Mouse (Mus musculus): ENCODE measurements at regions not wholly inside any gene's neighbourhood (a gene's known extent, or its start where the extent isn't known, plus 50 kb on each side); places are given as distances from the start of the nearest gene placed in this dataset.

- DNase-seq (ENCODE audit: low spot score), result no peak
- intact Hi-C loops (cut with DNase I), result no loop called here
These were observed 476.2 kb downstream of the Rnf144a start for GRCm38 (mm10) chr12:25938856-25939255.

GRCm38 (mm10) chr12:25934946-25935345, 480.1 kb downstream of the Rnf144a start:
- intact Hi-C loops (cut with DNase I), result no loop called here
- DNase-seq (ENCODE audit: low spot score), result no peak

GRCm38 (mm10) chr12:25934526-25934925, 480.5 kb downstream of the Rnf144a start:
- DNase-seq (ENCODE audit: low spot score), result no peak
- intact Hi-C loops (cut with DNase I), result no loop called here

- DNase-seq (ENCODE audit: low spot score), result no peak
- intact Hi-C loops (cut with DNase I), result no loop called here
These were observed 488.7 kb downstream of the Rnf144a start for GRCm38 (mm10) chr12:25926367-25926766.

- intact Hi-C loops (cut with DNase I), result no loop called here
- no peak for DNase-seq (ENCODE audit: low spot score)
These were observed 490.5 kb downstream of the Rnf144a start for GRCm38 (mm10) chr12:25924526-25924925.

GRCm38 (mm10) chr12:25923772-25924171, 491.3 kb downstream of the Rnf144a start:
- DNase-seq (ENCODE audit: low spot score), result no peak
- intact Hi-C loops (cut with DNase I), result no loop called here

- intact Hi-C loops (cut with DNase I), result no loop called here
- DNase-seq (ENCODE audit: low spot score), result no peak
These were observed 509.4 kb downstream of the Rnf144a start for GRCm38 (mm10) chr12:25905614-25906013.

- intact Hi-C loops (cut with DNase I), result no loop called here
- DNase-seq (ENCODE audit: low spot score), result no peak
These were observed 518.5 kb downstream of the Rnf144a start for GRCm38 (mm10) chr12:25896543-25896942.

- intact Hi-C loops (cut with DNase I), result no loop called here
- DNase-seq (ENCODE audit: low spot score), result no peak
These were observed 519.4 kb downstream of the Rnf144a start for GRCm38 (mm10) chr12:25895691-25896090.

GRCm38 (mm10) chr12:25891391-25892167, 523.5 kb downstream of the Rnf144a start:
- intact Hi-C loops (cut with DNase I), result loop anchor here (5.0 kb wide), 1 partner anchor 799 kb away; no protein-coding TSS in a partner anchor
- DNase-seq (ENCODE audit: low spot score), result no peak

GRCm38 (mm10) chr12:25890722-25891121, 524.3 kb downstream of the Rnf144a start:
- DNase-seq (ENCODE audit: low spot score), result no peak
- intact Hi-C loops (cut with DNase I), result loop anchor here (5.0 kb wide), 1 partner anchor 798 kb away; no protein-coding TSS in a partner anchor

- no peak for DNase-seq (ENCODE audit: low spot score)
- intact Hi-C loops (cut with DNase I), result no loop called here
These were observed 531.3 kb downstream of the Rnf144a start for GRCm38 (mm10) chr12:25883771-25884171.

- intact Hi-C loops (cut with DNase I), result no loop called here
- no peak for DNase-seq (ENCODE audit: low spot score)
These were observed 543.2 kb downstream of the Rnf144a start for GRCm38 (mm10) chr12:25871816-25872215.

GRCm38 (mm10) chr12:25871001-25871461, 544.0 kb downstream of the Rnf144a start:
- no peak for DNase-seq (ENCODE audit: low spot score)
- intact Hi-C loops (cut with DNase I), result no loop called here

- intact Hi-C loops (cut with DNase I), result loop anchor here (5.0 to 10.0 kb wide), 2 partner anchors 427 to 775 kb away; partner anchors contain the start of gene Id2
- DNase-seq (ENCODE audit: low spot score), result no peak
These were observed 545.2 kb downstream of the Rnf144a start for GRCm38 (mm10) chr12:25869846-25870245.

GRCm38 (mm10) chr12:25865063-25865462, 550.0 kb downstream of the Rnf144a start:
- DNase-seq (ENCODE audit: low spot score), result peak; percentile 20
- intact Hi-C loops (cut with DNase I), result loop anchor here (5.0 to 10.0 kb wide), 2 partner anchors 432 to 770 kb away; partner anchors contain the start of gene Id2

GRCm38 (mm10) chr12:25864113-25864852, 550.8 kb downstream of the Rnf144a start:
- peak; percentile 2 for DNase-seq (ENCODE audit: low spot score)
- intact Hi-C loops (cut with DNase I), result loop anchor here (1.0 to 10.0 kb wide), 3 partner anchors 207 to 769 kb away; partner anchors contain the start of gene Id2

- no peak for DNase-seq (ENCODE audit: low spot score)
- intact Hi-C loops (cut with DNase I), result loop anchor here (5.0 to 10.0 kb wide), 2 partner anchors 366 to 766 kb away; partner anchors contain the start of gene Id2
These were observed 554.0 kb downstream of the Rnf144a start for GRCm38 (mm10) chr12:25861100-25861499.

- intact Hi-C loops (cut with DNase I), result no loop called here
- DNase-seq (ENCODE audit: low spot score), result no peak
These were observed 556.7 kb downstream of the Rnf144a start for GRCm38 (mm10) chr12:25858397-25858796.

- intact Hi-C loops (cut with DNase I), result no loop called here
- no peak for DNase-seq (ENCODE audit: low spot score)
These were observed 585.0 kb downstream of the Rnf144a start for GRCm38 (mm10) chr12:25830057-25830456.

- intact Hi-C loops (cut with DNase I), result loop anchor here (5.0 kb wide), 1 partner anchor 736 kb away; no protein-coding TSS in a partner anchor
- no peak for DNase-seq (ENCODE audit: low spot score)
These were observed 587.1 kb downstream of the Rnf144a start for GRCm38 (mm10) chr12:25827961-25828360.
